Mouse (Mus musculus): Measurements from ENCODE around the gene Tmem200a.

GRCm38 (mm10) chr10:25961066-25961465 lies 117.8 kb downstream of the Tmem200a start:
- no peak for TF ChIP-seq CTCF (IDR thresholded peaks at IDR 0.05; ENCODE audit: low read depth, low read length)
- TF ChIP-seq POLR2A (IDR thresholded peaks at IDR 0.05; ENCODE audit: extremely low read depth, insufficient read depth, low read length) = no peak
